Mouse (Mus musculus) heart, postnatal 0 days (tissue): ENCODE measurements around the gene Ofcc1.

Experiments used
- CTCF ChIP-seq: IDR thresholded peaks from 2 replicates; pipeline ENCODE4 v1.5.1; 2016; ENCODE audit warnings: antibody characterized with exemption, control low read depth, low read depth
- EP300 ChIP-seq: IDR thresholded peaks from 2 replicates; pipeline ENCODE4 v1.6.1; 2016; ENCODE audit warnings: antibody characterized with exemption, low read depth

- TF ChIP-seq CTCF (no peak), EP300 (no peak)
Observed at GRCm38 (mm10) chr13:40390120-40390519, 28.9 kb upstream of the Ofcc1 start.
